Mouse (Mus musculus) cerebellum, postnatal 10 days (tissue): ENCODE results near the gene Irs3.

Source experiments
- DNase-seq, 2 experiments: peaks; one replicate each; pipeline ENCODE4 v3.0.0; 2021; ENCODE audit warnings: mixed read lengths in 2 of 2

Gene Irs3

GRCm38 (mm10) chr5:137654746-137655145 lies 9.2 kb upstream of the Irs3 start:
- peak in 1 of 2 experiments; percentile 62 for DNase-seq

GRCm38 (mm10) chr5:137653366-137653765 lies 7.9 kb upstream of the Irs3 start:
- DNase-seq = no peak

DNA sequence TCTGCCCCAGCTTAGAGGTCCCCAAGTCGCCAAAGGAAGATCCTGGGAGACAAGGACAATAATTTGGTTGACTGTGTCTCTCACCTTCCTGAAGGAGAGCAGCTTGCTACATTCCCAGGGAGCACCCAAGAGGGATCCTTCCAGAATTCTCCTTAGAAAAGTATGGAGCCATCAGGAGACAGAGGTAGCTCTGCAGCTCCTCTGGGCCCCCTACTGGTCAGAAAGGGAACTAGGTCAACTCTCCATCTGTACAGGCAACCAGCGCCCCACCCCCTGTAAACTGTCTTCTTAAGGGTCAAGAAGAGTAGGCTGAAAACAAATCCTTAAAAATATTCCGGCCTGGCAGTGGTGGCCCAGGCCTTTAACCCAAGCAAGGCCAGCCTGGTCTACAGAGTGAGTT lies 7.0 kb upstream of the Irs3 start:
- peak; percentile 88 to 95 for DNase-seq

DNA sequence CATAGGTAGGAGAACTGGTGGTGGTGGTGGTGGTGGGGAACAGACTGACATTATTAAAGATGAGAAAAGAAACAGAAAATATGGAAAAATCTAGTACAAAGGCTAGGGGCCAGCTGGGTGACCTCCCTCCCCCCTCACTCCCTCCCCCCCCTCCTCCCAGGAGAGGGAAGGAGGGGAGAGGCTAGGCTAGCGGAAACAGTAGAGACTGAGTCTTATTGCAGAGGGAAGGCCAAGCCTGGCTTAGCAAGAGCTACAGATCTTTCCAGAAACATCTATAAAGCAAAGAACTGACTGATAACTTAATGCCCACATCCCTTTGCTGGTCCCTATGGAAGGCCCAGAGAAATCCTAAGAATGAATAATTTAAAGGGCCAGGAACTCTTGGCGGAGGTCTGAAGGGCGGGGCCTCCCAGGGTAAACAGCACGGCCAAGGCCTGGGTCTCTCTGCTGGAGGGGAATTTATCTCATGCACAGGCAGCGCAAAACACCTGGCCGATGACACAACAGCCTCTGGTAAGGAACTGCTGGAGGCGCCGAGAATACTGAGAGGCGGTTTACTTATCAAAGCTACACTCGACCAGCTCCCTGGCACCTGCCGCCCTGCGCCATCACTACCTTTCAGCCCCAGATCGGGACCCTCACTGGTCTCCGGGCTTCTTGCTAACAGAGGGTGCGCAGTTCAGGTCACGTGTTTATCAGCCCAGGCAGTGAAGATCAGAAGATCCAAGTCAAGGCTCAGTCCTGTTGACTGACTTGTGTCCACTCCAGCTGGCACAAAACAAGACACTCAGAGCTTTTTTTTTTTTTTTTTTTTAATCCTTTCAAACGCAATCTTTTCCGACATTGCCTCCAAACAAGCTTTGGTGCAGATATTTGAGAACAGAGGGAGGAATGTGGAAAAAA lies 4.4 kb upstream of the Irs3 start:
- peak in 1 of 2 experiments; percentile 40 for DNase-seq

- DNase-seq = no peak
These were observed 3.7 kb upstream of the Irs3 start for GRCm38 (mm10) chr5:137649251-137649650.

DNA sequence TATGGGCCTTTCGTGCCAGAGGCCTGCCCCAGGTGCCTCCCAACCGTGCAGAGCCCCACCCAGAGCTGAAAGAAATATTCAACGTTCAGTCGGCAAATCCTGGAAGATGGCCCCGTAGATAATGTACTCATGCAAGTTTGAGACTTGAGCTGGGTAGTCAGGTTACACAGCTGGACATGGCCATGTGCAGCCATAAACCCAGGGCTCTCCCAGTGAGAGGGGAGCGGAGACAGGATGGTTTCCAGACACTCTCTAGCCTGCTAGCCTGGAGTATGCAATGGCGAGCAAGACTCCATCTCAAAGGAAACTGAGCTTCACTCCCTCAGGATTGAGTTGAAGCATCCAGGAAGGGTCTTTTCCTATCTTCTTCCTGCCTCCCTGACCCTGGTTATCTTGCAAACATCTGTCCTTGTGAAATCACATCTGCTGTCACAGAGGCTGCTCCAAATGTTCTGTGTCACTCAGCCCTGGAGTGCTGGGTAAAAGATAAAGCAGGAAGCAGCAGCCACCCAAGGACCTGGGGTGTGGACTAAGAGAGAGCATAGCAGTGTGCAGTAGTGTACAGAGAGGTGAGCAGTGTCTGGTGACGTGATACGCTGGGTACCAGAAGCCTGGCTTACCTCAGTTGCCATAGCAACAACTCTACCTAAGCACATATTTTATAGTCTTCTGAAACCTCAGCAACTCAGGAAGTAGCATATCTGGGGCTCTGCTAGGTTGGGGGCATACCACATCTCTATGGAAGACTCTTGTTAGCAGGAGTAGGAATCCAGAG lies 2.5 kb upstream of the Irs3 start:
- DNase-seq = no peak

DNA sequence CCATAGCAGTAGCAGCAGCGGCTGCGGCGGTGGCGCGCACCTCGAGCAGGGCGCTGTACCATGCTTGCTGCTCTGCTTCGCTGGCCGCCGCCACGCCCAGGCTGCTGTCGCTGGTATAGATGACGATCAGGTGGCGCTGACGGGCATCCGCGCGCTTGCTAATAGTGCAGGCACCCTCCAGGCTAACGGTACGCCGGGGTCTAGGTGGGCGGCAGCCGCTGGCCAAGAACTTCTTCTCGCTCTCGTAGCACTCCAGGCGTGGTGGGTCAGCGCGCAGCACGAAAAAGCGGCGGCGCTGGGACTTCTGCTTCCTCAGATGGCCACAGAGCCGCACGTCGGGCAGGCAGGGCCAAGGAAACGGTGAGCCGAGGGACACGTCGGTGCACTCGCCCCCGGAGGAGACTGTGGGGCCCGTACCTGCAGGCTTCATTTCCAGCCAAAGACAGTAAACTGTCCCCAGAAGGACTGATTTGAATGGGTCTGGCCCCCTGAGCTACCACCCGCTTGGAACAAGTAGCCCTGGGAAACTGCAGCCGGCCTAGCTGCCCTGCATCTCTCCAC lies 343 bp downstream of the Irs3 start:
- no peak for DNase-seq

GRCm38 (mm10) chr5:137644484-137644883 lies 1.0 kb downstream of the Irs3 start:
- DNase-seq = no peak

- DNase-seq = no peak
These were observed 2.6 kb downstream of the Irs3 start for GRCm38 (mm10) chr5:137642886-137643285.

- peak in 1 of 2 experiments; percentile 52 for DNase-seq
These were observed 4.5 kb downstream of the Irs3 start, which contains the start of gene Sap25 for GRCm38 (mm10) chr5:137641054-137641453. Sap25 (plus strand) TSS chr5:137641334.

GRCm38 (mm10) chr5:137639472-137639871 lies 6.0 kb downstream of the Irs3 start:
- DNase-seq = no peak

- DNase-seq = no peak
These were observed 12.0 kb downstream of the Irs3 start for GRCm38 (mm10) chr5:137633397-137634084.

DNA sequence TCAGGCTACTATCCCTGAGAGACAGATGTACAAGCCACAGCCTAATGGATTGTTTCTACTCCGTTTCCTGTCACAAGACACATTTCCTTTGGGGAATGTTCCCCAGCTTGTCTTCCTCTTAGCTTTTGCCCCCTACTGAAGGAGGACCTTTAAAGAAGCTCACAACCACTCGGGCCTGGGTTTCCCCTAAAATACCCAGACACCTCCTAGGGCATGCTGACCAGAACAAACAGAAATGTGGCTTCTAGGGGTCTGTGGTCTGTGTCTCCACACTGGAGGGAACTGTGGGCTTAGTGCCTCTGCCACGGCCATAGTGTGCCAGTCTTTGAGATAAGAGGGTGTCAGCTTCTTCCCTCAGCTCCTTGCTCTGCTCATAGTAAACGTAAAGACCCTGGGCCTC lies 13.9 kb downstream of the Irs3 start:
- DNase-seq = no peak

- DNase-seq = no peak
These were observed 14.3 kb downstream of the Irs3 start for GRCm38 (mm10) chr5:137631171-137631570.

- no peak for DNase-seq
These were observed 14.9 kb downstream of the Irs3 start for GRCm38 (mm10) chr5:137630602-137631001.

- no peak for DNase-seq
These were observed 15.5 kb downstream of the Irs3 start for GRCm38 (mm10) chr5:137629906-137630545.

DNA sequence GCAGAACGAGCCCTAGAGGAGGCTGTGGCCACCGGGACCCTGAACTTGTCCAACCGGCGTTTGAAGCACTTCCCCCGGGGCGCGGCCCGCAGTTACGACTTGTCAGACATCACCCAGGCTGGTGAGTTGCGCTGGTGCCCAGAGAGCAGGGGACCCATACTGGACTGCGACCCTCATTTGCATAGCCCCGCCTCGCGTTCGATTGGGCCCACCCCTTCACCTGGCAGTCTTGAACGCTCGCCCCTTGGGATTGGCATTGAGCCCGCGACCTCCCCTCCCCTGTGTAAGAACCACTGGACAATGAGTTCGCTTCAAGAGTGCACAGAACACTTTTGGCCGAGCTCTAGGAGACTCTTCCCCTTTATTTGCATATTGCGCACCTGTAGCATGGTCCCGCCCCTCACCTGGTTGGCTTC lies 16.2 kb downstream of the Irs3 start:
- peak; percentile 72 to 80 for DNase-seq

DNA sequence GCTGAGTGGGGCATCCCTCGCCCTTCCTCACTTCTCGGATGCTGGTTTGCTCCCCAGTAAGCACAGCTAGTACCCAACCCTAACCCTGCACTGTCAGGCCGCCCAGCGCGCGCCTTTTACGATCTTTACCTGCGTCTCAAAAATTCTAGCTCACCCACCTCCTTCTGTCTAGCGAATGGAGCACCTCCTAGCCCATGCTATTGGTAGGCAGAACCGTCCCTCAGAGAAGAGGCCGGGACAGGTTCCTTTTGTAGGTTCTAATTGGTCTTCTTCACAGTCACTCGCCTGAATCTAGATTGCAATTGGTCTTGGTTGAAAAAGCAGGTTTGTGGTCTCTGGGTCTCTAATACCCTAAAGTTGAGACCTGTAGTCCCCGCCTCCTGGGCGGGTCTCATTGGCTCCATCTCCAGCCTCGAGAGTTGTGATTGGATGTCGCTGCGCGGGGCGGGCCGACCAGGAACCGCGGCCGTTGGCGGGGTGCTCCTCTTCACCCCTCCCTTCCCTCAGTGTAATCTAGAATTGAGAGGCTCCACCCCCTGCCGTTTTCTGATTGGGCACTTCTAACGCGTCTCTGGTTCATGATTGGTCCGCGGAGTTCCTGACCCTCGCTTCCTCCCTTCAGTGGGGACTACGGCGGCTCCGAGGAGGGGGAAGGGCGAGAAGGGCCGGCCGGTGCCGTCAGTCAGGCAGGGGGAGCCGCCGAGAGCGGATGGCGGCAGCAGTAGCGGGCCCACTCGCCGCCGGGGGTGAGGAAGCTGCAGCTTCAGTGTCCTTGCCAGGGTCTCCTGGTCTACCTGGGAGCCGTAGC lies 16.8 kb downstream of the Irs3 start, which contains the start of the genes Fbxo24, Lrch4 and Gm20605:
TSS of gene Fbxo24 (minus strand) at position 505 of the 808 bp plus-strand sequence.
TSS of gene Lrch4 (plus strand) at position 624 of the 808 bp plus-strand sequence.
TSS of gene Gm20605 (plus strand) at position 678 of the 808 bp plus-strand sequence.
- peak; percentile 100 for DNase-seq

- no peak for DNase-seq
These were observed 17.5 kb downstream of the Irs3 start for GRCm38 (mm10) chr5:137627991-137628390.

DNA sequence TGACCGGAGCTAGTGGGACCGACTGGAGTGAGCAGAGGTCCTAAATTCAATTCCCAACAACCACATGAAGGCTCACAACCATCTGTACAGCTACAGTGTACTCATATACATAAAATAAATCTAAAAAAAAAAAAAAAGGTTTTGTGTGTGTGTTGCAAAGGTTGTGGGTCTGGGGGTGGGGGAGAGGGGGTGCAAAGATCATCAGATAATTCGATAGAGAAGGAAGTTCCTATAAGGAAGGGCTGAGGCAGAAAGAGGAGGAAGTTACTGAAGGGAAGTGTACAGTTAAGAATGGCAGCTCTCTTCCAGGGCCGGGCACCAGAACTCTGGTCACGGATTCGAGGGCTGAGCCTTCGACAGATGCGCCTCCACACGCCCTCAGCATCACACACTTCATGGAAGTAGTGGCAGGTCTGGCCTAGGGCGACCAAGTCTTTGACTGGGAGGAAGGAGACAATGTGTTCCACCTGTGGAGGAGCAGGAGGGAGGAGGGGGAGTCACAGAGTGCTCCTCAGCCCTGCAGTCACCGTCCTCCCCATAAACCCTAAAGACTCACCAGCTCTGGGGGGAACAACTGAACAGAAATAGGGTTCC lies 21.5 kb downstream of the Irs3 start:
- no peak for DNase-seq

DNA sequence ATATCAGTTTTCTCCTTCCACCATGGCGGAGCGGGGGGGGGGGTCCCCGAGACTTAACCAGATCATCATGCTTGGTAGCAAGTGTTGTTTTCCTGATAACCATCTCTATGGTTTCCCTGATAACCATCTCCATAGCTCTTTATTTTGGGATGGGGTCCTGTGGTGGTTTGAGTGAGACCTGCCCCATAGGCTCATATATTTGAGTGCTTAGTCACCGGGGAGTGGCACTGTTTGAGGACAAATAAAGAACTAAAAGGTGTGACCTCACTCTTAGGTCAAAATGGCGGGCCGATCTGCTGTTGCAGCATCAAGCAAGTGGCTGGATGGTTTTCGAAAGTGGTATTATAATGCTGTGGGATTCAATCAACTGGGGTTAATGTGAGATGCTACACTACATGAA lies 30.2 kb downstream of the Irs3 start:
- DNase-seq = no peak
